Mouse (Mus musculus) ES-Bruce4 (cell line): ENCODE data around the gene Ppm1h. TPM values are rescaled to one million over a fixed set of nuclear protein-coding genes. Genes with fewer than 3 reads are reported as not detected.

ENCODE experiments used
- H3K27ac ChIP-seq: 2 replicates; pipeline ENCODE4 v1.5.1; 2012; ENCODE audit warnings: low read length, inconsistent platforms; ENCODE audit not compliant: insufficient read depth
- H3K27me3 ChIP-seq: 2 replicates; pipeline ENCODE4 v1.6.1; 2012; ENCODE audit warnings: mild to moderate bottlenecking, low read length, inconsistent platforms; ENCODE audit not compliant: control insufficient read depth, poor library complexity, insufficient read depth, severe bottlenecking
- H3K36me3 ChIP-seq: 2 replicates; pipeline ENCODE4 v1.6.1; 2012; ENCODE audit warnings: inconsistent platforms, mild to moderate bottlenecking, low read length, moderate library complexity; ENCODE audit not compliant: control insufficient read depth, poor library complexity, insufficient read depth, severe bottlenecking
- H3K4me1 ChIP-seq: one replicate; pipeline ENCODE4 v1.8.1; 2011; ENCODE audit warnings: low read length; ENCODE audit not compliant: control insufficient read depth, insufficient read depth
- H3K4me3 ChIP-seq: 2 replicates; pipeline ENCODE4 v1.5.1; 2011; ENCODE audit warnings: low read depth, mild to moderate bottlenecking, low read length
- H3K9ac ChIP-seq: 2 replicates; pipeline ENCODE4 v1.6.1; 2012; ENCODE audit warnings: low read depth, mild to moderate bottlenecking, inconsistent platforms; ENCODE audit not compliant: poor library complexity, severe bottlenecking
- H3K9me3 ChIP-seq: replicated peaks from 2 replicates; pipeline ENCODE4 v1.6.1; 2012; ENCODE audit warnings: mild to moderate bottlenecking, low read length, inconsistent platforms; ENCODE audit not compliant: control insufficient read depth, poor library complexity, insufficient read depth, severe bottlenecking
- CTCF ChIP-seq: IDR thresholded peaks from one replicate; pipeline ENCODE4 v1.8.1; 2011; ENCODE audit warnings: low read depth, low read length
- EP300 ChIP-seq: IDR thresholded peaks from 2 replicates; pipeline ENCODE4 v1.6.1; 2011; ENCODE audit warnings: low read depth, low read length; ENCODE audit not compliant: insufficient read depth
- POLR2A ChIP-seq: IDR thresholded peaks from one replicate; pipeline ENCODE4 v1.8.1; 2011; ENCODE audit warnings: low read length; ENCODE audit not compliant: insufficient read depth
- polyA plus RNA-seq: library from polyadenylated mRNA; stranded (reverse); fragments of >200 nt; gene quantifications from 2 replicates; pipeline ENCODE4 v1.2.4, GENCODE M21; 2011; ENCODE audit warnings: low read depth; ENCODE audit not compliant: missing spikeins, insufficient read depth, insufficient read length

Ppm1h gene
- polyA plus RNA-seq, 1 experiment, result 8.7 TPM

GRCm38 (mm10) chr10:122800003-122800731 is 121.6 kb downstream of the Ppm1h start:
- no peak for TF ChIP-seq EP300
- peaks cover 1% of the 10 kb centered on the region for H3K4me1 ChIP-seq
- 0 out of 2 replicates have a peak, but pooled peaks cover 4% of the 10 kb centered on the region for H3K9me3 ChIP-seq
- no peak overlapping the region for H3K4me3 ChIP-seq
- H3K27ac ChIP-seq, result no peak overlapping the region
- no peaks in the 10 kb centered on the region for H3K27me3 ChIP-seq
- no peak overlapping the region for H3K9ac ChIP-seq
- no peaks in the 10 kb centered on the region for H3K36me3 ChIP-seq

- Histone ChIP-seq H3K27ac (no peak overlapping the region), H3K27me3 (no peaks in the 10 kb centered on the region), H3K4me1 (peaks cover 1% of the 10 kb centered on the region), H3K4me3 (no peak overlapping the region), H3K36me3 (no peaks in the 10 kb centered on the region), H3K9me3 (0 out of 2 replicates have a peak, but pooled peaks cover 4% of the 10 kb centered on the region), H3K9ac (no peak overlapping the region)
- TF ChIP-seq POLR2A, result no peak
- TF ChIP-seq CTCF, result no peak
- TF ChIP-seq EP300, result no peak
These were observed 122.2 kb downstream of the Ppm1h start for GRCm38 (mm10) chr10:122800732-122801110.

GRCm38 (mm10) chr10:122802218-122802617 is 123.7 kb downstream of the Ppm1h start:
- peak overlapping the region; percentile 34 for H3K9ac ChIP-seq

GRCm38 (mm10) chr10:122802901-122803300 is 124.3 kb downstream of the Ppm1h start:
- no peak for TF ChIP-seq POLR2A
- no peak for TF ChIP-seq CTCF
- no peak for TF ChIP-seq EP300
- 0 out of 2 replicates have a peak, but pooled peaks cover 4% of the 10 kb centered on the region for H3K9me3 ChIP-seq
- 0 out of 2 replicates have a peak overlapping the region, but pooled peaks have one; percentile 34 for H3K9ac ChIP-seq
- H3K27ac ChIP-seq, result peak overlapping the region; percentile 6; the same call in 1 of the 2 replicates
- H3K36me3 ChIP-seq, result no peaks in the 10 kb centered on the region
- H3K4me1 ChIP-seq, result peaks cover 1% of the 10 kb centered on the region
- no peak overlapping the region for H3K4me3 ChIP-seq
- H3K27me3 ChIP-seq, result no peaks in the 10 kb centered on the region

More at GRCm38 (mm10) chr10:122802218-122802617, 123.7 kb downstream of the Ppm1h start:
- Histone ChIP-seq H3K4me1 (peaks cover 1% of the 10 kb centered on the region), H3K9me3 (0 out of 2 replicates have a peak, but pooled peaks cover 4% of the 10 kb centered on the region), H3K36me3 (no peaks in the 10 kb centered on the region), H3K27me3 (no peaks in the 10 kb centered on the region), H3K4me3 (peak overlapping the region; percentile 9; the same call in 1 of the 2 replicates), H3K27ac (no peak overlapping the region)
- TF ChIP-seq EP300, result no peak
- TF ChIP-seq POLR2A, result no peak
- peak; percentile 32 for TF ChIP-seq CTCF

GRCm38 (mm10) chr10:122803906-122804305 is 125.3 kb downstream of the Ppm1h start:
- TF ChIP-seq EP300 (no peak), CTCF (peak; percentile 80)
- H3K4me3 ChIP-seq, result no peak overlapping the region
- H3K9me3 ChIP-seq, result 0 out of 2 replicates have a peak, but pooled peaks cover 4% of the 10 kb centered on the region

GRCm38 (mm10) chr10:122805866-122806265 is 127.3 kb downstream of the Ppm1h start:
- H3K9me3 ChIP-seq, result 0 out of 2 replicates have a peak, but pooled peaks cover 4% of the 10 kb centered on the region
- TF ChIP-seq CTCF (no peak), POLR2A (no peak), EP300 (no peak)
- H3K4me1 ChIP-seq, result peaks cover 1% of the 10 kb centered on the region
- H3K27ac ChIP-seq, result no peak overlapping the region
- H3K9ac ChIP-seq, result no peak overlapping the region
- H3K27me3 ChIP-seq, result no peaks in the 10 kb centered on the region
- no peaks in the 10 kb centered on the region for H3K36me3 ChIP-seq
- no peak overlapping the region for H3K4me3 ChIP-seq

More at GRCm38 (mm10) chr10:122803906-122804305, 125.3 kb downstream of the Ppm1h start:
- peaks cover 1% of the 10 kb centered on the region for H3K4me1 ChIP-seq
- H3K9ac ChIP-seq, result no peak overlapping the region
- H3K36me3 ChIP-seq, result no peaks in the 10 kb centered on the region
- H3K27ac ChIP-seq, result no peak overlapping the region
- H3K27me3 ChIP-seq, result no peaks in the 10 kb centered on the region
